Mouse (Mus musculus): ENCODE results near the gene Usf2. TPM values are rescaled to one million over a fixed set of nuclear protein-coding genes. Genes with fewer than 3 reads are reported as not detected.

Gene Usf2
- polyA plus RNA-seq, 1 experiment: 282 TPM

DNA sequence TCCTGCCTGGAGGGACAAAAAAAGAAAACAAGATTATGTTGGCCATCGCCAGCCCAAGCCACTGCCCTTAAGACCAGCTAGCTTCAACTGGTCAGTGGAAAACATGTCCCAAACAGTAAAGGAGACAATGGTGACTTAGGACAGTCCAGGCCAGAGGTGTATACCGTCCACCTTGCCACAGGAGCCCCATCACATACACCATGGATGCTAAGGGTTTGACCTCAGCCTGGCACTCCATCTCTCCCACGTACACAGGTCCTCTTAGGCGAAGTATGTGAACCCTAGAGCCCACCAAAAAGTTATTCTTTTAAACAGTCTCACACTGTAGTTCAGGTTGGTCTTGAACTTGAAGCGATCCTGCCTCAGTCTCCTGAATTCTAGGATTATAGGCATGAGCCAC, 6.3 kb upstream of the Usf2 start:
- Histone ChIP-seq H3K4me3 (ENCODE audit: insufficient read depth, low read depth, low read length) (no peak overlapping the region), H3K4me1 (ENCODE audit: control insufficient read depth, insufficient read depth, low read length) (peaks cover 19% of the 10 kb centered on the region), H3K27ac (ENCODE audit: insufficient read depth, low read depth, low read length) (no peak overlapping the region)
- 92% methylated on average over 5 of the region's 5 CpGs for WGBS
- TF ChIP-seq POLR2A (IDR thresholded peaks at IDR 0.05; ENCODE audit: insufficient read depth, low read depth, low read length): no peak

DNA sequence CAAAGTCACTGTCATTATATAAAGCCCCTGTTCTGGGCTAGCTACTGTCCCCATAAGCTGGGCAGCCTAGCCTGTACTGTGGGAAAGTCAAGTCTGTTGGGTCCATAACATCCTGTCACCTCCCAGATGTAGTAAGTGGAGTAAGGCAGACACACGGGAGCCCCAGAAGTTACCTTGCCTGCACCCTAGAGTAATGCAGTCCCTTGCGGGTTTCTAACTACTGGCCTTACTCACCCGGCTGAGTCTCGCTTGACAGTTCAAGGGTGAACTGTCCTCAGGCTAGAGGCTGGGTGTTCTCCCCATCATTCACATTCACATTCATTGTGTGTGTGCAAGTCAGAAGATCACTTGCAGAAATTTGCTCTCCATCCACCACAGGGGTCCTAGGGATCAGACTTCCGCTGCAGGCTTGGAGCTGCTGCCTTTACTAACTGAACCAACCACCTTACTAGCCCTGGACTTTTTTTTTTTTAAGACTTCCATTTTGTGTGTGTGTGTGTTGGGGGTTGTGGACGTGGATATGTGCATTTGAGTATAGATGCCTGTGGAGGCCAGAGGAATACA, 3.3 kb upstream of the Usf2 start:
- WGBS: 80% methylated on average over 6 of the region's 6 CpGs
- H3K27ac ChIP-seq (ENCODE audit: insufficient read depth, low read depth, low read length): no peak overlapping the region
- TF ChIP-seq POLR2A (IDR thresholded peaks at IDR 0.05; ENCODE audit: insufficient read depth, low read depth, low read length) (no peak), CTCF (IDR thresholded peaks at IDR 0.05; ENCODE audit: insufficient read depth, low read depth, low read length) (no peak)
- H3K4me1 ChIP-seq (ENCODE audit: control insufficient read depth, insufficient read depth, low read length): peaks cover 24% of the 10 kb centered on the region
- no peak overlapping the region for H3K4me3 ChIP-seq (ENCODE audit: insufficient read depth, low read depth, low read length)

DNA sequence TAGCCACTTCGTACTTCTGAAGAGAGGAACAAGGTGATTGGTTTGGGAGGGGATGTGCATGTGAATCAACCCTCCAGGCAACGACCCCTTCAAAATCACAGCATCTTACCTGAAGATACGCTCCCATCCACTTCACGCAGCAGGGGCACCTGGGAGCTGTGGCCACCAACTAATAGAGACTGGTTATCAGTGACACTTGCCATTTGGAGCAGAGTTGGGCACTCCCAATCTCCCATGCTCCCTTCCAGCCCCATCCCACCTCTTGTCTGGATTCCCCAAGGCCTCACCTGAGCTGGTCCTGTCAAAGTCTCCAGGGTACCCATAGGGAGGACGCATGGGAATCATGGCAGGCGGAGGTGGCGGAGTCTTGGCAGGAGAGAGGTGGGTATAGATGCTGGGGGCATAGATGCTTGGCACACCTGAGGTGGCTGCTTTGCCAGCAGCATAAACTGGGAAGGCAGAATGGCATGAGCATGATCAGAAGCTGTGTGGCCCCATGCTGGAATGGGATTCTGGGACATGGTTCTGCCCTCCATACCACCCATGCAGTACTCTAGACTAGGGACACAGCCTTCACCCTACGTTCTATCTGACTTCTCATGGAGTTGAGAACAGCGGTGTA, 2.4 kb upstream of the Usf2 start:
- H3K4me1 ChIP-seq (ENCODE audit: control insufficient read depth, insufficient read depth, low read length): peaks cover 26% of the 10 kb centered on the region
- WGBS: 94% methylated on average over 9 of the region's 9 CpGs
- TF ChIP-seq CTCF (IDR thresholded peaks at IDR 0.05; ENCODE audit: insufficient read depth, low read depth, low read length): no peak
- no peak for TF ChIP-seq POLR2A (IDR thresholded peaks at IDR 0.05; ENCODE audit: insufficient read depth, low read depth, low read length)
- H3K4me3 ChIP-seq (ENCODE audit: insufficient read depth, low read depth, low read length): no peak overlapping the region
- H3K27ac ChIP-seq (ENCODE audit: insufficient read depth, low read depth, low read length): no peak overlapping the region

- Histone ChIP-seq H3K27ac (ENCODE audit: insufficient read depth, low read depth, low read length) (peak overlapping the region; percentile 48; the same call in 1 of the 2 replicates), H3K4me1 (ENCODE audit: control insufficient read depth, insufficient read depth, low read length) (peaks cover 26% of the 10 kb centered on the region), H3K4me3 (ENCODE audit: insufficient read depth, low read depth, low read length) (peak overlapping the region; percentile 100)
- 78% methylated on average over 28 of the region's 28 CpGs for WGBS
- TF ChIP-seq CTCF (IDR thresholded peaks at IDR 0.05; ENCODE audit: insufficient read depth, low read depth, low read length) (no peak), POLR2A (IDR thresholded peaks at IDR 0.05; ENCODE audit: insufficient read depth, low read depth, low read length) (no peak)
Measured at GRCm38 (mm10) chr7:30958109-30958865, 1.7 kb upstream of the Usf2 start.

DNA sequence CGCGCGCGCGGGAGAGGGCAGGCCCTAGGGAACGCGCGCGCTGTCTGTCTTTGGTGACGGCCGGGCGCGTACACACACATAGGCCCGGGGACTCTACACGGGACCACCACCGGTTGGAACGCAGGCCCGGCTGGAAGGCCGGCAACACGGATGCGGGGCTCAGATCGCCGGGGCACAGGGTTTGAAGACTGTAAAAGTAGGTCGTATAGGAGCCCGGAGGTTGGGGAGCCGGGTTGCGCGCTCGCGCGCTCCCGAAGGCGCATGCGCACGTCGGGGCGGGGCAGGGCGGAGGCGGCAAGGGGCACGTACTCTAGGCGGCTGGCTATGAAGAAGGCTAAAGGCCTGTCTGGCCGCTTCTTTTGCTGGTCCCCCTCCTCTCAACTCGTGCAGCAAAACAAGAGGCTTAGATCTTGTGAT, 772 bp upstream of the Usf2 start:
- TF ChIP-seq CTCF (IDR thresholded peaks at IDR 0.05; ENCODE audit: insufficient read depth, low read depth, low read length): no peak
- TF ChIP-seq POLR2A (IDR thresholded peaks at IDR 0.05; ENCODE audit: insufficient read depth, low read depth, low read length): peak; percentile 58
- peak overlapping the region; percentile 100 for H3K27ac ChIP-seq (ENCODE audit: insufficient read depth, low read depth, low read length)
- under 1% methylated on average over 43 of the region's 43 CpGs for WGBS
- peaks cover 33% of the 10 kb centered on the region for H3K4me1 ChIP-seq (ENCODE audit: control insufficient read depth, insufficient read depth, low read length)
- H3K4me3 ChIP-seq (ENCODE audit: insufficient read depth, low read depth, low read length): peak overlapping the region; percentile 100

DNA sequence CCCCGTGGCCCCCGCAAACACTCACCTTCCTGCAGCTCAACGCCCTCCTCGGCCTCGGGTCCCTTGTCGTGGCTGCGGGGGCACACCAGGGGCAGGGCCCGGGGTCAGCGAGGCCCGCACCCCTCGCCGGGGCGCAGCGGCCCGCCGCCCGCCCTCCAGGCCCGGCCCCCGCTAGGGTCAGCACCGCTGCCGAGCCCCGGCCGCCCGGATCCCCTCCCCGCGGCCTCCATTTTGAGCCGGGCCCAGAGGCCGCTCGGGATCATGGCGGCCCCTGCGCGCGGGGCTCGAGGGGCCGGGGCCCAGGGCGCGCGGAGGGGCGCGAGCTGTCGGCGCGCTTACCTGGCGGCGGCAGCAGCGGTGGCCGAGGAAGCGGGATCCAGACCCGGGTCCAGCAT, 249 bp downstream of the Usf2 start:
- TF ChIP-seq POLR2A (IDR thresholded peaks at IDR 0.05; ENCODE audit: insufficient read depth, low read depth, low read length) (no peak), CTCF (IDR thresholded peaks at IDR 0.05; ENCODE audit: insufficient read depth, low read depth, low read length) (no peak)
- WGBS: 1% methylated on average over 35 of the region's 49 CpGs
- Histone ChIP-seq H3K4me1 (ENCODE audit: control insufficient read depth, insufficient read depth, low read length) (peaks cover 33% of the 10 kb centered on the region), H3K4me3 (ENCODE audit: insufficient read depth, low read depth, low read length) (peak overlapping the region; percentile 100), H3K27ac (ENCODE audit: insufficient read depth, low read depth, low read length) (peak overlapping the region; percentile 88)

DNA sequence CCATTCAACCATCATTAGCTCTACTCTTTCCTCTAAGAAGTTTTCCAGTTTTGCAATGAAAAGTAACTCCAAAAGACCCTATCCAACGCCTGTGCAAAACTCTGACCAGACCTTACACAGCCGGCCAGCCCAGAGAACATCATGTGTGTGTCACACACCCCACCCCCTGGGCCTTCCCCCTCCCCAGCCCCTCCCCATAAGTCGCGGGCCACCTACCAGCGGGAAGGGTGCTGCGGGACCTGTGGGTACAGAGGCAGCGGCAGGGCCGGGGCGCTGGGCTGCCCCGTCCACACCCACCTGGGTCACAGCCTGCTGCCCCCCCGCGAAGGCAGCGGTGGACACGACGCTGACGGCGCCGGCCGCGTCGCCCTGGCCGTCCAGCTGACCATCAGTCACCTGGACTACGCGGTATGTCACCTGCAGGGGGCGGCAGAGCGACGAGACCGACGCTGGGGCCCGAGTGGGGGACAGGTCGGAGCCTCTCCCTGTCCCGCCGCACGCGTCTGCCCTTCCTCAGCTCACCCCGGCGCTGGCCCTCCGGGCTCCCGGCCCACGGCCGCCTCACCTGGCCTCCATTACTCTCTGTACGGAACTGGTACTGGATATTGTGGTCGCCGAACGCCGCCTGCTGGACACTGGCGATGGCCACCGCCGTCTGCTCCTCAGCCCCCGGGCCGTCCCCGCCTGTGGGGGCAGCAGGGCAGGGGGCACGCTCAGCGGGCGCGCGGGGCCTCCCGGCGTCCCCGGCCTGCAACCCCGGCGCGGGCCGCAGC, 833 bp downstream of the Usf2 start:
- peak overlapping the region; percentile 88 for H3K27ac ChIP-seq (ENCODE audit: insufficient read depth, low read depth, low read length)
- peak overlapping the region; percentile 100 for H3K4me3 ChIP-seq (ENCODE audit: insufficient read depth, low read depth, low read length)
- peaks cover 35% of the 10 kb centered on the region for H3K4me1 ChIP-seq (ENCODE audit: control insufficient read depth, insufficient read depth, low read length)
- TF ChIP-seq CTCF (IDR thresholded peaks at IDR 0.05; ENCODE audit: insufficient read depth, low read depth, low read length): peak; percentile 95
- TF ChIP-seq POLR2A (IDR thresholded peaks at IDR 0.05; ENCODE audit: insufficient read depth, low read depth, low read length): no peak
- under 1% methylated on average over 63 of the region's 64 CpGs for WGBS

- H3K4me3 ChIP-seq (ENCODE audit: insufficient read depth, low read depth, low read length): no peak overlapping the region
- no peak overlapping the region for H3K27ac ChIP-seq (ENCODE audit: insufficient read depth, low read depth, low read length)
- peaks cover 35% of the 10 kb centered on the region for H3K4me1 ChIP-seq (ENCODE audit: control insufficient read depth, insufficient read depth, low read length)
- 49% methylated on average over 12 of the region's 12 CpGs for WGBS
- TF ChIP-seq POLR2A (IDR thresholded peaks at IDR 0.05; ENCODE audit: insufficient read depth, low read depth, low read length) (no peak), CTCF (IDR thresholded peaks at IDR 0.05; ENCODE audit: insufficient read depth, low read depth, low read length) (no peak)
Measured at GRCm38 (mm10) chr7:30954971-30955520, 1.6 kb downstream of the Usf2 start.

Data from olfactory bulb, adult 2 months (tissue).